Mouse (Mus musculus) large intestine, adult 2 months (tissue): ENCODE results near the gene Atp23. TPM values are rescaled to one million over a fixed set of nuclear protein-coding genes. Genes with fewer than 3 reads are reported as not detected.

Experiments used
- DNase-seq: peaks from one replicate; pipeline ENCODE4 v3.0.0-alpha.2; 2012; ENCODE audit warnings: low read depth, low spot score
- WGBS: fragments of 180-500 bp; shearing (Covaris S2); methylation state at CpG from one replicate; pipeline ENCODE4 v1.1.7; 2018; 5-methylcytosine and 5-hydroxymethylcytosine counted together
- polyA plus RNA-seq: library from polyadenylated mRNA; depleted of rRNA; stranded (reverse); fragments of >200 nt; gene quantifications from 2 replicates; pipeline ENCODE4 v1.2.3, GENCODE M21; 2012

Atp23 gene
- polyA plus RNA-seq, 1 experiment, result 7.8 TPM

DNA sequence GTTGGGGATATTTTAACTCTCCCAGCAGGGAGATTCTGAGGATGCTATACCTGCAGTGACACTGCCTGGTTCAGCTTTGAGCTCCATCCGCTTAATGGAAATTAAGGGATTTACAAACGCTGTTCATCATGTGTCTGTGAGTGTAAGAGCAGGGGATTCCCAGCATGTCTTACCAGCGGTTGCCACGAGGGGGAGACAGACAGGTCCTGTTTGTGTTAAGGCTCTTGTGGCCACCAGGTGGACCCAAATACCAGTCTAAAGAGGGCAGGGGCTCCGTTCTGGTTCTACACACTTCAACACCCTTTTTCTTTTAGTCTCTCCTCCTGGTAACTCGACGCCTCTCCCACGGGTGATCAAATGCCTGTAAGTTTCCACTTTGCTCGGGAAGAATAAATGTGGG, 17.9 kb upstream of the Atp23 start:
- WGBS, result 2% methylated on average over 9 of the region's 9 CpGs
- DNase-seq, result peak; percentile 87

DNA sequence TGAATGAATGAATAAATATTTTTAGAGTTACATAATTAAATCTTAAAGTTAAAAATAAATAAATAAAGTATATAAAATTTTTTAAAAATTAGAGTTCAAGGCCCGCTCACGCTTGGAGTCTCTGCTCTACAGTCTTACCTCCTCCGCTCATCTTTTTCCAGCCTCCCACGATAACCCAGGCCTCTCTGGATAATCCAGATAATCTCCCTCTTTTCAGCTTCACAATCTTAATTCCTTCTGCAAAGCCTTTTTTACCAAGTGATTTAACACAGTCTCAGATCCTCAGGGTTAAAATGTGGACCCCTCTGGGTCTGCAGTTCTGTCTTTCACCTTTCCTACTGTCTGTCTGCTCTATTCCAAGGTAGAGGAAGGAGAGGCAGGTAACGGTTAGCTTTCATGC, 13.1 kb upstream of the Atp23 start:
- WGBS, result 90% methylated on average over 5 of the region's 5 CpGs
- no peak for DNase-seq

DNA sequence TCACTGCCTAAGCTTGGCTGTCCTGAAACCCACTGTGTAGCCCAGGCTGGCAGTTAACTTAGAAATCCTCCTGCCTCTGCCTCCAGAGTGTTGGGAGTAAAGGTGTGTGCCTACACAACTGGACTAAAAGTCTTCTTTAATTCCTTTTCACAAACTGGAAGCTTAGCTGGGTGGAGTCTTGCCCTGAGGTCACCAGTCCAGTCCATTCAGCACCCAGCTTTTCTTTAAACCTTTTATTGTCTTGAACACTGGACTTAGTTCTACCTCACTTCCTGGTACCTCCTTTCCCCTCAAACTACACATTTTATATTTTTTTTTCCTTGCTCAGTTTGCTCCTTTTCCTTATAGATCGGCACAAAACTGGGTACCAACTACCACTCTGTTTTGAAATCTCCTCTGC, 10.3 kb upstream of the Atp23 start:
- no peak for DNase-seq
- WGBS, result 51% methylated on average over 1 of the region's 1 CpGs

DNA sequence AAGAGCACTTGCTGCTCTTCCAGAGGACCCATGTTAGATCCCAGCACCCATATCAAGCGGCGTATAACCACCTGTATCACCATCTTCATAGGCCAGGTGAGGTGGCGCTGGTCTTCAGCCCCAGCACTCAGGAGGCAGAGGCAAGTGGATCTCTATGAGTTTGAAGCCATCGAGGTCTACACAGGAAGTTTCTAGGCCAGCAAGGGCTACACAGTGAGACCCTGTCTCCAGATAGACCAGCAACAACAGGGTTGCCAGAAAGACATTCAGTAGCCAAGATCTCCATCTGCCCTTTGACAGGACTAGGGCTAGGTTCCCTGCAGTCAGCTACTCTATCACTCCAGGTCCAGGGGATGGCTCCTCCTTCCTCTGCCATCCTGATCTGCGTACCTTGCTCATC, 5.7 kb upstream of the Atp23 start:
- DNase-seq, result no peak
- 94% methylated on average over 5 of the region's 5 CpGs for WGBS

DNA sequence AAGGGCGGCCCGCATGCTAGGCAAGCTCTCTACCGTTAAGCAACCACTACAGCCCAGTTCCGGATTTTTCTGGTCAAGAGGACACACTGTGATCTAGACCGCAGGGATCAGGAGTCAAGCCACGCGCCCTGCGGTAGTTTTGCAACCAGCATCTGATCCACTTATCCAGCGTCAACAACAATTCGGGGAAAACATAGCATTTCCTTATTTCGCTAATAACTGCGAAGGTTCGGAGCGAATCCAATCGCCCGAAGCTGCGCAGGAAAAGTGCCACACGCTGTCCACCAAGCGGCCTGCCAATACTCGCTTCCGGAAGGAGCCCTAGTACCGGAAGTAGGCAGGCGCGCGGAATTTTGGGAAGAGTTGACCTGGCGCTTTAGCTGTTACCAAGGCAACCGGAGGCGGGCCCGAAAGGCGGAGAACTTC, 4.5 kb upstream of the Atp23 start:
- peak; percentile 93 for DNase-seq
- under 1% methylated on average over 30 of the region's 30 CpGs for WGBS

DNA sequence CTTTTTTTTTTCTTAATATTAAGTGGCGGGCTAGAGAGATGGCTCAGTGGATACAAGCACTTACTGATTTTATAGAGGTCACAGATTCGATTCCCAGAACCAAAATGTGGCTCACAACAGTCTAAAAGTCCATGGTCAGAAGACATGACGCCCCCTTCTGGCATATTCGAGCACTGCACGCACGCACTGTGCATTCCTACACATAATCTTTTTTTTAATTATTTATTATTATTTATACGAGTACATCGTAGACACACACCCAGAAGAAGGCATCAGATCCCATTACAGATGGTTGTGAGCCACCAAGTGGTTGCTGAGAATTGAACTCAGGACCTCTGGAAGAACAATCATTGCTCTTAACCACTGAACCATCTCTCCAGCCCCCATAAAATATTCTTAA, 3.9 kb upstream of the Atp23 start:
- DNase-seq, result no peak
- WGBS, result 69% methylated on average over 8 of the region's 8 CpGs

DNA sequence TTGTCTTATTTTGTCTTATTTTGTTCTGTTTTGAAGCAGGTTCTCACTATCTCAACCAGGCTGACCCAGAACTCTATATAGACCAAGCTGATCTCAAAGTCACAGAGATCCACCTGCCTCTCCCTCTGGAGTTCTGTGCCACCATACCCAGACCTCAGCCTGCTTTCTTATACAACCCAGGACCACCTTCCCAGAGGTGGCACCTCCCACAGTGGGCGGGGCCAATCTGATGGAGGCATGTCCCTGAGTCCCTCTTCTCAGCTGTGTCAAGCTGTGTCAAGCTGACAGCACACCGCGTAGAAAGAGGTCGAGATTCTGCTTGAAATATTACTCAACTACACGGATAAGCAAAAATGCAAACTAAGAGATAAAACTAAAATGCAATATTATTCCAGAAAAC, 3.1 kb upstream of the Atp23 start:
- 42% methylated on average over 5 of the region's 5 CpGs for WGBS
- no peak for DNase-seq

DNA sequence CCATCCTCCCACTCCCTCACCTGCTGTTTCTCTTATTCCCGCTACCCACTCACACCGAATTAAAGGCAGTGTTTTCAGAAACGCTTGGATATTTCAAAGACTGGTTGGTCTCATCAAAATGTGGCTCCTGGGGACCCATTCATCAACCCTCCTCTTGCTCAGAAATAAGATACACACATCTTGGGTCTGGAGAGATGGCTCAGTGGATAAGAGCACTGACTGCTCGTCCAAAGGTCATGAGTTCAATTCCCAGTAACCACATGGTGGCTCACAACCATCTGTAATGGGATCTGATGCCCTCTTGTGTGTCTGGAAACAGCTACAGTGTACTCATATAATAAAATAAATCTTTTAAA, 311 bp upstream of the Atp23 start:
- WGBS, result under 1% methylated on average over 4 of the region's 4 CpGs
- DNase-seq, result no peak

DNA sequence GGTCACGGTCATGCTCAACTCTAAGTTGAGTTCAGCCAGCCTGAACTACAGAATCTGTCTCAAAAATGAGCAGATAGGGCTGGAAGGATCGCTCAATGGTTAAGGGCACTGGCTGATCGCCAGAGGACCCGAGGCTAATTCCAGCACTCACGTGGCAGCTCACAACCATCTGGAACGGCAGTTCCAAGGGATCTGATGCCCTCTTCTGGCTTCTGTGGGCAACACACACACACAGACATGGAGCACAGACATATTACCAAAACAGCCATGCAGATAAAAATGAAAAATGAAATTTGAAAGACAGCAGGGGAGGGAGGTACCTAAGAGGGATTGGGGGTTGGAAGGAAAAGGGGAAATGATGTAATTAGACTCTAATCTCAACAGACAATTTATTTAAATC, 5.3 kb downstream of the Atp23 start:
- 64% methylated on average over 6 of the region's 6 CpGs for WGBS
- DNase-seq, result no peak

DNA sequence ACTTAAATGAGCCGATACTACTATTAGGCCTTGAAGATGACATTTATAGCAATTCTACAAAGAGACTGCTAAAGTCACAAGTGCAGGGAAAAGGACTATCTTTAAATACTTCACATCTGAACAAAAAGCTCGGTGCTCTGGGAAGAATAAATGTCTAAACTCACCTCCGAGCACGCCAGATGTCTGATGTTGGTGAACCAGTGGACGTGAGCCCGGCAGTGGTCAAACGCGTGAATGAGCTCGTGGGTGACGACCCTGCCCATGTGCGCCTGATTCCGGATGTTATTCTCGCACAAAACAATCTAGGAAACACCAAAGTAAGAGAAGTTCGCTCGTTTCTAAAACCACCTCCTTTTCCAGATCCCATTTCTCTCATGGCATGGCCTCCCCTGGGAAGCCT, 7.1 kb downstream of the Atp23 start:
- WGBS, result 95% methylated on average over 15 of the region's 15 CpGs
- DNase-seq, result no peak

DNA sequence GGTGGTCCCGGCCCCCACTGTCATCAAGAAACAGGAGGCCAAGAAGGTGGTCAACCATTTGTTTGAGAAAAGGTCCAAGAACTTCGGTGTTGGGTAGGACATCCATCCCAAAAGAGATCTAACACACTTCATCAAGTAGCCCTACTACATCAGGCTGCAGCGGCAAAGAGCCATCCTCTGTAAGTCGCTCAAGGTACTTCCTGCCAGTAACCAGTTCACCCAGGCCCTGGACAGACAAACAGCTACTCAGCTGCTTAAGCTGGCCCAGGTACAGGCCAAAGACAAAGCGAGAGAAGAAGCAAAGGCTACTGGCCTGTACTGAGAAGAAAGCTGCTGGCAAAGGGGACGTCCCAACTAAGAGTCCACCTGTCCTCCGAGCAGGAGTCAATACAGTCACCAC, 8.0 kb downstream of the Atp23 start:
- WGBS, result 97% methylated on average over 7 of the region's 7 CpGs
- DNase-seq, result no peak

DNA sequence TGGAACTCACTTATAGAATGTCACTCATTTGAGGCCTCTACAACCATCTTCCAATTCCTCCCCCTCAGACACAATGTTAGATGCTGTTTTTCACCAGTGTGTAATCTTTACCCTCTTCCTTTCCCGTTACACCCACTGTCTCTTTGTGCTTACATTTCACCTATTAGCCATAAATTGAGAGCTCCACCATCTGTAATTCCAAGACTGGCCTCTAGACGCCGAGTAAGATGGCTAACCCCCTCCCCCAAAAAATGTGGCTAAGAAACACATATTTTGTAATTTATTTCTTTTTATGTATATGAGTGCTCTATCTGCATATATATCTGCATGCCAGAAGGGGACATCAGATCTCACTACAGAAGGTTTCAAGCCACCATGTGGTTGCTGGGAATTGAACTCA, 27.4 kb downstream of the Atp23 start:
- WGBS, result 93% methylated on average over 3 of the region's 3 CpGs
- DNase-seq, result no peak

DNA sequence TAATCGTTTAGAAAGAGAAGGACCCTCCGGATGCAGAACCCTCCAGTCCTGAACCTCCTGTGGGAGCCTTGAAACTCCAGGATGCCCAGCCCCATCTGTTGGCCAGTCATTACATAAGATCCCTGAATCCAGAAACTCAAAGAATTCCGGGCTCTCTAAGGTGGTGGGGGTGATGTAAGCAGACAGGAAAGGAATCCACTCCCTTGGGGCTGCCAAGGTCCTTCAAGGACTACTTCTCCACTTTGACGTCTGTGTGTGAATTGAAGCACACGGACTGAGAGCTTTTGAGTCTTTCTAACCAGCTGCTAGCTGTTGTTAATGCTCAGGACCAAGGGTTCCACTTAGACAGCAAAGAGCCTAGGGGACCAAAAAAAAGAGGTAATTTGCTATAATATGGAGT, 28.9 kb downstream of the Atp23 start:
- DNase-seq, result no peak
- 61% methylated on average over 5 of the region's 5 CpGs for WGBS

DNA sequence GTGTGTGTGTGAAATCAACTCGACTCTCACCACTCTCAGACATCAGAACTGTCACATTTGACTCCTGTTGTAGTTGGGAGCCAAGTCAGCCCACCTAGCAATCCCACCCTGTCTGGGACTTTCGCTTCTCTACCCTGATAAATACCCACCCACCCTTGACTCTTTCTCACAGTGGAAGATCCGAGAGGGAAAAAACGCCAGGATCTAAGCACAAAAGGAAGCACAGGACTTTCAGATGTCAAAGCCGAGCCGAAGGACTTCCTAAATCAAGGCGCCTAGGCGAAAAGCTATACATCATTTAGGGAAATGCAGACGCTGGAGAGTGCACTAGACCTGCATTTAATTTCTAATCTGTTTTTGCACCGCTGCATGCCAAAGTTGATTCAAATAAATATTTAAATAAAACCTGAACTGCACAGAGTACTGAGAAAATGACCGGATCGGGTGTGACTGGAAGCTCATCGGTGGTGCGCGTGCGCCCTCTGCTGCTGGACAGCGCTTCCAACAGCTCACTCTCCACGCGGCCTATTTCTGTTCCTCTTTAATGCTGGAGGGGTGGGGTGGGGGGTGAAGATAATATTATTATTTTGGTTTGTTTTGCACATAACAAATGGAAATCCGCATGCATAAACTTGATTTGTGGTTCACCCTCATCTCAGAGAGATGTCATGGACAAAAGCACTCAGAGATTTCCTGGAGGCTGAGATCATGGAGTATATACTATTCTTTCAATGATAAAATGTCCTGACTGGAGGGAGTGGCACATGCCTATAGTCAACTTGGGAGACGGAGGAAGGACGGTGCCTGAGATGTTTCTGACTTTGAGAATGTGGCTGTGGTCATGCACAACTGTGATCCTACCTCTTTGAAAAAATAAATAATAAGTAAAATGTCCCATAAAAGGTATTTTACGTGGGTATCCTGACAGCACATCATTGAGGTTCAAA, 31.5 kb downstream of the Atp23 start:
- DNase-seq, result no peak
- WGBS, result 18% methylated on average over 23 of the region's 23 CpGs

DNA sequence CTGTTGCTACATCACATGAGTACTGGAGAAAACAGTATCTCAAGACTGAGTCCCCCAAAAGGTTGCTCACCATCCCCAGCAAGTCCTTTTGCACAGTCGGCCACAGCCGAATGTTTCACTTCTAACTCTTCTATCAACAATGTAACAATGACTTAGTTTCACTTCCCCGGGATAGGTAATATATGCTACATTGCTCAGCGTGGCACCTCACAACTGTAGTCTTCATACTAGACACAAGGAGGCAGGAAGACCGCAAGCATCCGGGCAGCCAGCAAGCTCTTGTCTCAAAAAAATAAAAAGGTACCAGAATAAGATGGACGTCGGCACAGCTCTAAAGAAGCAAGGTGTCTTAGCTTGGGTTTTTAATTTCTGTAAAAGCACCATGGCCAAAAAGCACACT, 35.9 kb downstream of the Atp23 start:
- 85% methylated on average over 8 of the region's 8 CpGs for WGBS

DNA sequence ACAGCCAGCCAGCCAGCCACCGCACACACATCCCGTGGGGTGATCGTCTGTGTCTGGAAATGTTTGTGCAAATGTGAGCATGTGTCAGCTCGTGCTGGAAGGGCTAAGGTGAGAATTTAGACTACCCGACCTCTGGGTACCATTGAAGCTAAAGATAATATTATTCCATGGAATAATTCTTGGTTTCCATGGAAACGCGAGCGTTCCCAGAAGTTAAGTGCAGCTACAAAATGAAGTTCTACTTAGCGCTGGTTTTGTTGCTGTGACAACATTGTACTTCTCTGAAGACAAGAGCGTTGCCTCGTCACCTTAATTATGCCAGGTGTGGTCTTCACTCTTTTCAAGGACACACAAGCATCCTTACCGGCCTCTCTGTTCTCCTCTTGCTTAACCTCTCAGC, 39.0 kb downstream of the Atp23 start:
- WGBS, result 78% methylated on average over 12 of the region's 12 CpGs
- DNase-seq, result no peak

More for the DNA sequence above, 35.9 kb downstream of the Atp23 start:
- DNase-seq, result no peak

DNA sequence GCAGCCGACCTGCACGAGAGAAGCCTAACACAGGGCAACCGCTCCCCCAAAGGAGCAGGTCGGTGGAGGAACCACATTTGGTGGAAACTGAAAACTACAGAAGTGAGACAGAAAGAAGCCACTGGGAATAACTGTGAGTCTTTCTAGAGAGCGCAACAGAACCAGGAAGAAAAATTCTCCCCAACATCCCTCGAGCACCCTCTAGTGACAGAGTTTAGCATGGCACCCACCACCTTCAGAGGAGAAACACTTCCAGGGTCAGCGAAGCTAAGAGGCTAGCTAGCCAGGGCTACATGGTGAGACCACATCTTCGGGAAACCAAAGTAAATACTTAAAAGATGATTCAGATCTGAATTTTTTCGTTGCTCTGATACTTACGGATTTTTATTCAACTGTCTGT, 47.9 kb downstream of the Atp23 start:
- 76% methylated on average over 10 of the region's 10 CpGs for WGBS
- DNase-seq, result no peak

DNA sequence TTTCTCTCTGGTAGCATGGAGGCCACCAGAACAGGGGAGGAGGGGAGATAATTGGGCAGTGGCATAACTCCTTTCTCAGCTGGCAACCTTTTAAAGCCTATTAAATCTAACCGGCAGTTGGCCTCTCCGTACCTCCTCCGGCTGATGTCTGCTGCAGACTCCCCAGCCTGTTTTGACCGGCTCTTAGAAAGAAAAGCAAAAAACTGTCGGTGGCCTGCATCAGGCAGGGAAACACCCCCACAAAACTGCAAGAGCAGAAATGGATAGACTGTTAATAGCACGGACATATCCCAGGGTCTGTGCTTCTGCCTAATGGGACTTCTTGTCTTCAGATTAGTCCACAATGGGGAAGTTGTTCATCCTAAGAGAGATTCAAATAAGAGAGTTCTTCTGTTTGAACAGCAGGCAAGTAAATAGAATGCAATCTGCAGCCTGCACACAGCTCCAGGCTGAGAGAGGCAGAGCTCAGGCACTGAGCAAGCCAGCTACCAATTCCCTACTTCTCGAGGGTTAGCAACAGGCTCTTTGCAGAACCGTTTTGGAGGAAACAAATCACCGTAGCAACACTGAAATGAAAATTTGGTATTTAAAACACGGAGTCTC, 55.7 kb downstream of the Atp23 start:
- WGBS, result 18% methylated on average over 10 of the region's 10 CpGs
- no peak for DNase-seq

DNA sequence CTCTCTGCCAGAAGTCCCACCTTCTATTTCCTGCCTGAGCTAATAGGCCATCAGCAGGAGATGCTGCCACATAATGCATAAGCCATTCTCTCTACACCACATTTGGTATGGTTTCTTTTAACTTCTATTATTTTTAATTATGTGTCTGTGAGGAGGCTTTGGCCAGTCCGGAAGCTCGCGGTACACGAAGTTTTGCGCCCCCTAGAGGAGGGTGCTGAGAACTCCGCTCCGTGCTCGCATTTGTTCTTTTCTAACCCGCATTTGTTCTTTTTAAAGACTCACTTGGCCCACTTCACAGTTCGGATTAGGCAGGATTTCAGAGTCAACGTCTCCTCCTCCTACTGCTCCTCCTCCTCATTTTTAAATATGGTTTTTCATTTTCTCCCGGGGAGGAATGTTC, 56.5 kb downstream of the Atp23 start:
- DNase-seq, result no peak
- 41% methylated on average over 12 of the region's 12 CpGs for WGBS

DNA sequence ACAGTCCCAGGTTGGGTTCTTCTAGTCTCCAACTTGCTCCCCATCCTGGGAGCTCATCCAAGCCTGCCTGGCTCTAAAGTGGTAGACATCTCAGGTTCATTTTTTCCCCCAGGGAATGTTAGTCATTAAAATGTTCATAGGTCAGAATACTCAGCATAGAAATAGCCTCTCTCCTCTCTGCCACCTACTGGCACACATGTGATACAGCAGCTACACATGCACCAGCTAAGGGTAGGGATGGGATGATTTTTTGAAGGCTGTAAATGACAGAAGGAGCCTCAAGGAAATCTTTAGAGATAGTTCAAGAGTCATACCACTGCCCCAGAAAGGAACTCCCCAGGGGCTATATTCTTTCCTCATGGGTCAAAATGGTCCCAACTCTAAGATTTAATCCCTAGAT, 60.9 kb downstream of the Atp23 start:
- DNase-seq, result no peak

DNA sequence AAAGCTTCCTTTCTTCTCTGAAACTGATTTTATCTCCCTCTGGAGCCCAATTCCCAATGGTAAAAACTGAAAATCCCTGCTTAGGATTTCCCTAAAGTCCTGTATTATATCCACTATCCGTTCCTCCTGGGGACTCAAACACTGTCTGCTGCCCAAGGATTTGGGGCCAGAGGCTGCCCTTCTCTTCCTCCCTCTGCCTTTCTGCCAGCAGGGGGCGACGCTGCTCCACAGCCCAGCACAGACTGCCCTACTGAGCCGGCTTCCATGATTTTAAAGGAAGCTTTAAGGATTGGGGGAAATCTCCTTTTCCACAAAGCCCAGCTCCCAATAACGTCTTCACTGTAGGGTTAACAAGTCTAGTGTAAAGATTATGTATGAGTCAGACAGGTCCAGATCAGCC, 68.1 kb downstream of the Atp23 start:
- no peak for DNase-seq
- WGBS, result 49% methylated on average over 5 of the region's 5 CpGs
